Mouse (Mus musculus) testis, adult 2 months (tissue): ENCODE results near the gene Zdhhc21.

Experiments used
- CTCF ChIP-seq: fragments of 200-500 bp; IDR thresholded peaks from 2 replicates; pipeline ENCODE4 v1.5.1; 2012; ENCODE audit warnings: low read depth, mild to moderate bottlenecking, inconsistent platforms, low read length, moderate library complexity; ENCODE audit not compliant: control insufficient read depth, insufficient read depth, insufficient replicate concordance
- POLR2A ChIP-seq: fragments of 200-500 bp; IDR thresholded peaks from 2 replicates; pipeline ENCODE4 v1.6.1; 2012; ENCODE audit warnings: low read depth, mild to moderate bottlenecking, inconsistent platforms, low read length, moderate library complexity; ENCODE audit not compliant: control insufficient read depth

DNA sequence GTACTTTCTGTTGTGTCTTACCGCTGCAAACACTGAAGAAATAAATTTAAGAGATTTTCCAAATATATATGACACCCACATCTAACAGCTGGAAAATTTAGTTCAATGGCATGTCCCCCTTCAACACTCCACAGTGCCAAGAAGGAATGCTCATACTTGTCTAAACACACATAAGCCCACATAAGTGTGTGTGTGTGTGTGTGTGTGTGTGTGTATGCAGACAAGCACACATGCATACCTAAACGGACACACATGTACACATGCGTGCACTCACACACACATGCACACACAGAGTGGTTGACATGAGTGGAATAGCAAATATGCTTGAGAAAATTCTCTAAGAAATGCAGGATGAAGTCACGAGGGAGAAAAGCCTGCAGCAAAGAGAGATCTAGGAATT, 12.8 kb upstream of the Zdhhc21 start:
- no peak for TF ChIP-seq POLR2A
- TF ChIP-seq CTCF, result no peak
